ENCODE assay signal across 14 mouse cellular contexts in genomic region chr5:144514738-144515137, GRCm38 (mm10). TPM values are rescaled to one million over a fixed set of nuclear protein-coding genes. Genes with fewer than 3 reads are reported as not detected.
DNase-seq lines count a peak whose midpoint lies in the region; ATAC-seq and TF ChIP-seq lines count a peak whose summit lies in the region.
"Had no signal": no experiment of that assay in that cellular context is flagged by ENCODE, and none has a peak within 500 bp of the region (broad histone marks: within the 10 kb centered on the region; RNA-seq: fewer than 3 reads in every experiment).

No protein-coding gene starts in this region.

- H3K9ac ChIP-seq in heart, embryonic 11.5 days (ENCODE audit: low read depth, low read length): no peak overlapping the region
- H3K9ac ChIP-seq in midbrain, embryonic 16.5 days (ENCODE audit: low read depth, low read length): no peak overlapping the region
- H3K9ac ChIP-seq: embryonic facial prominence, embryonic 15.5 days; limb, embryonic 12.5 days; midbrain, embryonic 15.5 days had no signal

- TF ChIP-seq CTCF in left cerebral cortex, adult 2 months (IDR thresholded peaks at IDR 0.05): peak; percentile 35

- DNase-seq in adrenal gland, postnatal 14 days: peak; percentile 13
- DNase-seq in adrenal gland, adult 2 months: no peak
- no peak for DNase-seq in left cerebral cortex, adult 2 months (ENCODE audit: extremely low spot score in 1 of 2, low spot score in 2 of 2)
- no peak for DNase-seq in left cerebral cortex, adult 8-10 months (ENCODE audit: low spot score in 2 of 2)
- DNase-seq in R1 (ENCODE audit: low read depth, low spot score): peak; percentile 75
- DNase-seq in mesoderm, embryonic 11.5 days (ENCODE audit: low read depth, low spot score): peak; percentile 29
- DNase-seq: heart, adult 2 months; right cerebral cortex, postnatal 25 days had no signal

- H3K4me1 ChIP-seq in heart, embryonic 11.5 days (ENCODE audit: control insufficient read depth, insufficient read depth, low read length): no peaks in the 10 kb centered on the region
- H3K4me1 ChIP-seq in midbrain, embryonic 16.5 days (ENCODE audit: control insufficient read depth, insufficient read depth, low read length): no peaks in the 10 kb centered on the region
- H3K4me1 ChIP-seq: embryonic facial prominence, embryonic 15.5 days; limb, embryonic 12.5 days; midbrain, embryonic 15.5 days had no signal

- no peak for ATAC-seq in heart, embryonic 11.5 days (replicated peaks; ENCODE audit: insufficient number of reproducible peaks, low FRiP score, low TSS enrichment)
- no peak for ATAC-seq in midbrain, embryonic 16.5 days
- ATAC-seq: midbrain, embryonic 15.5 days had no signal

- no peaks in the 10 kb centered on the region for H3K36me3 ChIP-seq in heart, embryonic 11.5 days (ENCODE audit: control insufficient read depth, insufficient read depth, low read length)
- no peaks in the 10 kb centered on the region for H3K36me3 ChIP-seq in midbrain, embryonic 16.5 days (ENCODE audit: control insufficient read depth, insufficient read depth, low read length)
- H3K36me3 ChIP-seq: embryonic facial prominence, embryonic 15.5 days; limb, embryonic 12.5 days; midbrain, embryonic 15.5 days had no signal

- no peaks in the 10 kb centered on the region for H3K27me3 ChIP-seq in heart, embryonic 11.5 days (ENCODE audit: control insufficient read depth, insufficient read depth, low read length)
- no peaks in the 10 kb centered on the region for H3K27me3 ChIP-seq in midbrain, embryonic 16.5 days (ENCODE audit: control insufficient read depth, insufficient read depth, low read depth, low read length)
- H3K27me3 ChIP-seq: embryonic facial prominence, embryonic 15.5 days; limb, embryonic 12.5 days; midbrain, embryonic 15.5 days had no signal

- H3K4me2 ChIP-seq in heart, embryonic 11.5 days: no peak overlapping the region
- no peak overlapping the region for H3K4me2 ChIP-seq in midbrain, embryonic 16.5 days (ENCODE audit: low read length)
- H3K4me2 ChIP-seq: embryonic facial prominence, embryonic 15.5 days; limb, embryonic 12.5 days; midbrain, embryonic 15.5 days had no signal

- WGBS in heart, embryonic 11.5 days (ENCODE audit: insufficient replicate concordance): 55% methylated on average over 6 of the region's 6 CpGs
- WGBS in midbrain, embryonic 16.5 days: 69% methylated on average over 6 of the region's 6 CpGs

- no peak overlapping the region for H3K27ac ChIP-seq in left cerebral cortex, adult 2 months
- no peak overlapping the region for H3K27ac ChIP-seq in heart, embryonic 11.5 days (ENCODE audit: low read depth, low read length)
- H3K27ac ChIP-seq in midbrain, embryonic 16.5 days (ENCODE audit: low read length): no peak overlapping the region
- H3K27ac ChIP-seq: embryonic facial prominence, embryonic 15.5 days; heart, adult 2 months; limb, embryonic 12.5 days; midbrain, embryonic 15.5 days had no signal

- H3K4me3 ChIP-seq in left cerebral cortex, adult 2 months: no peak overlapping the region
- no peak overlapping the region for H3K4me3 ChIP-seq in heart, embryonic 11.5 days (ENCODE audit: low read depth, low read length)
- H3K4me3 ChIP-seq in midbrain, embryonic 16.5 days (ENCODE audit: low read depth, low read length): no peak overlapping the region
- H3K4me3 ChIP-seq: embryonic facial prominence, embryonic 15.5 days; heart, adult 2 months; limb, embryonic 12.5 days; midbrain, embryonic 15.5 days had no signal

- no peaks in the 10 kb centered on the region for H3K9me3 ChIP-seq in heart, embryonic 11.5 days (replicated peaks; ENCODE audit: control insufficient read depth, low read length)
- H3K9me3 ChIP-seq in midbrain, embryonic 16.5 days (replicated peaks; ENCODE audit: control insufficient read depth, low read length, poor library complexity, severe bottlenecking): no peaks in the 10 kb centered on the region
- H3K9me3 ChIP-seq: embryonic facial prominence, embryonic 15.5 days; limb, embryonic 12.5 days; midbrain, embryonic 15.5 days had no signal

- intact Hi-C loops in left cerebral cortex, adult 2 months (cut with DNase I): no loop called here

RNA-seq across cellular contexts. Expression of gene Nptx2, which starts 31.0 kb away (rescaled TPM):
- 0.96 and 1.7 TPM in 2 replicates for total RNA-seq in adrenal gland, postnatal 14 days (2021)
- total RNA-seq in adrenal gland, adult 2 months (2021): under 1 TPM; 0.48 to 0.72 TPM
- 0.28 and 0.40 TPM in 2 replicates for polyA plus RNA-seq in adrenal gland, adult 2 months (2012; rRNA removed)
- 100 to 1,000 TPM; 125 to 133 TPM for total RNA-seq in left cerebral cortex, adult 2 months (2021)
- 10 to 100 TPM; 44.2 to 70.5 (median 65.1) TPM for total RNA-seq in left cerebral cortex, adult 8-10 months (2022)
- 0.29 and 0.49 TPM in 2 replicates for polyA plus RNA-seq in heart, embryonic 11.5 days (2014; fragmentation: Nextera tagmentation; extraction: Ambion mirVana)
- 6.8 TPM in 2 replicates for polyA plus RNA-seq in midbrain, embryonic 16.5 days (2015; fragmentation: Nextera tagmentation; extraction: Ambion mirVana)
- polyA plus RNA-seq: C2C12 had no signal

Comparison
In these comparisons a context has a peak if more than half of its experiments do, and no peak if none do; other contexts are left out.
1. DNase-seq: peak in adrenal gland, postnatal 14 days (single experiment), R1 (single experiment) and mesoderm, embryonic 11.5 days (single experiment); none in adrenal gland, adult 2 months (single experiment), left cerebral cortex, adult 2 months (0 of 2) and left cerebral cortex, adult 8-10 months (0 of 2).
2. RNA of gene Nptx2, which starts 31.0 kb away (total RNA-seq): 125 to 133 TPM in left cerebral cortex, adult 2 months and 44.2 to 70.5 TPM in left cerebral cortex, adult 8-10 months; 0.96 to 1.7 TPM in adrenal gland, postnatal 14 days and 0.48 to 0.72 TPM in adrenal gland, adult 2 months; every median in the first group is over 10 times any median in the second.